Mouse (Mus musculus) monocyte, adult 5-6 weeks (primary cell): ENCODE data around the gene Sorl1. TPM values are rescaled to one million over a fixed set of nuclear protein-coding genes. Genes with fewer than 3 reads are reported as not detected.

ENCODE experiments used
- ATAC-seq: fragments of 153-309, 156-312 bp; replicated peaks from 2 replicates; pipeline ENCODE4 v1.8.0; 2017; ENCODE audit warnings: mild to moderate bottlenecking; ENCODE audit not compliant: low TSS enrichment, insufficient number of reproducible peaks, severe bottlenecking, poor library complexity, low FRiP score
- total RNA-seq: library from RNA; stranded (forward); fragments of 200-1000, 200-491, 200-594 nt; gene quantifications from 3 replicates; pipeline ENCODE4 v1.2.3, GENCODE M21; 2017

Sorl1 gene
- total RNA-seq, 1 experiment from 2014 or later: 111 TPM

DNA sequence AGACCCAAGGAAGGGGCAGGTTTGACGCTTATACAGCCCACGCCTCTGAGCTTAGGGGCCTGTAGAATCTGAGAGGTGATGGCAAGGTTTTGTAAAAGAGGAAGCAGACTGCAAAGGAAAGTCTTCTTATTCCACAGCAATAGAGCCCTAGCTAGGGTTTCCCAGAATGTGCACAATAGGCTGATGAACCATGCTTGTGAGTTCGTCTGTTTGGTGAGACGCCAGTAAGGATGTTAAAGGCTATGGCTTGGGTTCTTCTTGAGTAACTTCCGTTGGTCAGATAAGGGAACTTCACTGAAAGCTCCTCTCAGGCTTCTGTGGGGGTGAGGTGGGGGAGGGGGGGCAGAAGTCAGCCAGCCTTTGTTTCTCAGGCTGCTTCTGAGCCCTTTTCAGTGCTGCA, 3.9 kb upstream of the Sorl1 start:
- ATAC-seq: peak; percentile 69

GRCm38 (mm10) chr9:42125262-42125982, 1.3 kb upstream of the Sorl1 start:
- no peak for ATAC-seq

- no peak for ATAC-seq
Measured at GRCm38 (mm10) chr9:42123204-42123603, 893 bp downstream of the Sorl1 start.

DNA sequence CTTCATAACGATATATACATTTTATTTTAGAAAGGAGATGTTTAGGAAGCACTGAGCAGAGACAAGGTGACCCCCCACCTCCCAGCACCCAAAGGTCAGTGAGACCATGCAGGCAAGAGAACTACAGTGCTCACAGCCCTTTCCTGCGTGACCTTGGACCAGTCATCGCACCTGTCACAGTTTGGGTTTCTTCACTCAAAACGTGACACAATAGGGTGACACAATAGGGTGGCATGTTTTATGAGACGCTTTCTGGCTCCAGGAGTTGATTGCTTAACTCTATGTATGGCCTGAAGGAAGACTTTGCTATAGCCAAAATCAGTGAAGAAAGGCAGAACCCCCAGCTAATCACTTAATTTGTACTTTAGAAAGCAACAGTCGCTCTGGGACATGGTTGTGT, 1.7 kb downstream of the Sorl1 start:
- ATAC-seq: peak; percentile 34; the same call in 1 of the 2 replicates

DNA sequence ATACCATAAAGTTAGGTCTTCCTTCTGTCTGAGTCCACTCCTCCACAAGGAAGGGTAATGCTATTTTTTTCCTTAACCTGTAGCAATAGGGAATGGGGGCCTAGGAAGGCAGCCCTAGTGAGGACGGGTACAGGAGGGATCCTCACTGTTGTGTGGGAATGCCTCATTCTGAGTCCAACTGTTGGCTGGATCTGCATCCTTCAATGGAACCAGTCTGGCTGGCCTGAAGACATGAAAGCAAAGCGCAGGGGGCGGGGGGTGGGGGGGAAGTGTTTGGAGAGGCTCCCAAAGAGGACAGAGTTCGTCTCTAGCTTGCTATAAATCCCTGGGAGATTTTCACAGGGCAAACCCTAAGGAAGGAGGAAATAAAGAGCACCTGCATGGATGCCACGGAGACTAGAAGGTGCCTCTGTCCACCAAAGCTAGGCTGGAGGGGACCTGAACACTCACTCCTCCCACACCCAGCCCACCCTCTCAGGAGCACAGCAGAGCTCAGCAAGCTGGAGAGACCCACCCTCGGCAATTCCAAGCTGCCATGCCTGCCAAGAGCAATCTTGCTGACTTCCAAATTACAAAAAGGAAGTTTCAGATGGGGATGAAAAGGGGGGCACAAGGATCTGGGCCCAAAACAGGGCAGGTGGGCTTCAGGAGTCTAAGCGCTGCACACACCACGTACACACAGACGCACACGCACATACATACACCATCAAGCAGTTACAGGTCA, 2.3 kb downstream of the Sorl1 start:
- ATAC-seq: no peak

DNA sequence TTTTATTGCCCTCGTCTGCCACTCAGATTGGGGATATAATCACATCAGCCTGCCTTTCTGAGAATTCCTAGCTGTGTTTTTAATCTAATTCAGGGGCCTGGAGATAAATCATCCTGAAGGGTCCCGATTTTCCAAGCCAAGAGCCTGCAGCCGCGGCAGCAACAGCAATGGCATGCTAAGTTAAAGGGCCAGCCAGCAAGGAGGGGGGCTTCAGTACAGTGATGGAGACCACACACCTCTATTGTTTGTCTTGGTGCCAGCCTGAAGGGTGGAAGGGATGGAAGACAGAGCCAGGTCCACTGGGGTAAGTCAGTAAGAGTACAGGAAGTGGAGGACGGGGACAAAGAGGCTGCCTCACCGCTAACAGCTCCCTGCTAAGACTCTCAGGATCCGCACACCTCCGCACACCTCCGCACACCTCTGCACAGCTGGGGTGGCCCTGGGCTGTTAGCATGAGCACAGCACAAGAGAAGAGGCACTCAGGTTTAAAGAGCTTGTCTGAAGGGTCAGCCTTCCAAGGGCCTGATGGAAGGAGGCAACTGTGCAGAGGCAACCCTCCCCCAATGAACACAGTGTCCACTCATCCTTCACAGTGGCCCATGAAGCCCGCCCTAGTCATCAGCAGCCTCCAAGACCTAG, 7.6 kb downstream of the Sorl1 start:
- ATAC-seq: no peak

- ATAC-seq: no peak
Measured at GRCm38 (mm10) chr9:42115078-42115477, 9.0 kb downstream of the Sorl1 start.

- ATAC-seq: no peak
Measured at GRCm38 (mm10) chr9:42113316-42113715, 10.8 kb downstream of the Sorl1 start.

DNA sequence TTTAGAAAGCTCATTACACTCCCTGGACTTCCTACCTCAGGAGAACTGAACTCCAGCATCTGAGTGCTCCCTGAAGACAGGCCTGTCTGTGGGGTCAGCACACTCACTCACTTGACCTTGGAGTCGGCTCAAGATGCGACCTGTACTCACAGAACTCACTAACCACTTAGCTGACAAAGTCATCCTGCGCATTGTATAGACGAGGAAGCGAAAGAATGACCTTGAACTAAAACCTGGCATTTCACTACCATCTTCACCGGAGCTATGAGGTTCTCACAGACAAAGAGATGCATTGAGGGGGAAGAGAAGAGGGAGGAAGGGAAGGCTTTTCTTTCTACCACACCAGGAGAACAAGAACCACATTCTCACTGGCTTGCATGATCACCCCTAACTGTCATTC, 11.4 kb downstream of the Sorl1 start:
- ATAC-seq: no peak

DNA sequence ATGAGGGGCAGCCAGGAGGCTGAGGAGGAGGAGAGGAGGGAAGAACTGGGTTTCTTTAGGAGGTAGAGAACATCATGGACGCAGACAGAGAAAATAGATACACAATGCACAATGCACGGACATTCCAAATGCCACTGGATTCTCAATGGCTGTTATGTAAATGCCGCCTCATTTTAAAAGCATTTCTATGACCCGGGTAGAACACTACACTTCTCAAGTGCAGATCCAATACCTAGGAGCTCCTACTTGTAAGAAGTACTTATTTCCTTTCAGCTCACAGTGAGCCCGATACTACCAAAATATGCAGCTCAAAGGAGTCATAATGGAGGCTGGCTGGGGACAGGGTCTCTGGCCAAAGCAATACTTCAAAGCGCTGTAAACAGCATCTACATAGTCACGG, 12.8 kb downstream of the Sorl1 start:
- ATAC-seq: no peak

- no peak for ATAC-seq
Measured at GRCm38 (mm10) chr9:42109837-42110451, 14.2 kb downstream of the Sorl1 start.

- no peak for ATAC-seq
Measured at GRCm38 (mm10) chr9:42109131-42109530, 15.0 kb downstream of the Sorl1 start.

- peak; percentile 51; the same call in 1 of the 2 replicates for ATAC-seq
Measured at GRCm38 (mm10) chr9:42108369-42108951, 15.6 kb downstream of the Sorl1 start.

- ATAC-seq: no peak
Measured at GRCm38 (mm10) chr9:42107062-42107461, 17.0 kb downstream of the Sorl1 start.

DNA sequence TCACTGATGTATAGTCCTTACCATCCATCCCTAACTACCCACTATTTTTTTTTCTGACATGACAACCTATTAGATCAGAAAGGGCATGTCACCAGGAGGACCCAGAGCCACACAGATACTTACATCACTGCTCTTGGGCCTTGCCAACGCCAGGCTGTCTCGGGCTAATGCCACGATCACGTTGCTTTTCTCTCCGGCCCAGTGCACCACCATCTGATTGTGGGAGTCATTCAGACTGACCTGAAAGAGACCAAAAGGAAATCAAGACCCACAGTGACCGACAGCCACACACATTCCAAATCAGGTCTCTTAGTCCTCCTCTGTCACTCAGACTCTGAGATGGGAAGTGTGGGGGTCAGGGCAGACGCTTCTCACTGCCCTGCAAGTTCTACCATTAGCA, 17.8 kb downstream of the Sorl1 start:
- no peak for ATAC-seq

DNA sequence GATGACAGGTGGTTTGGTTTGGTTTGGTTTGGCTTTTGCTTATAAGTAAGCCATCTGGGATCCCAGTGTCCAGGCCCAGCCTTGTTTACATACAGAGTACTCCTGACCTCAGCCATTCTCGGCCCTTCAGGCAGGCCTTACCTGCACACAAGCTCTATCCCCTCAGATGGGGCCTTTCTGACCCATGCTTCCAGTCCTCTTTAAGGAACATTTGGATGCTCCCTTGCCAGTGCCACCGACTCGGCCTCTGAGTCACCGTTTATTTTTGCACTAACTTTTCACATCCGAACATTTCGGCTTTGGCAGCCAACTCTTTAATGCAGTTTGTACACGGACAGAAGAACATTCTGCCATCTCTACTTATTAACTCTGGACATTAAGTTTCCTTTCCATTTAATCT, 20.6 kb downstream of the Sorl1 start:
- ATAC-seq: no peak

DNA sequence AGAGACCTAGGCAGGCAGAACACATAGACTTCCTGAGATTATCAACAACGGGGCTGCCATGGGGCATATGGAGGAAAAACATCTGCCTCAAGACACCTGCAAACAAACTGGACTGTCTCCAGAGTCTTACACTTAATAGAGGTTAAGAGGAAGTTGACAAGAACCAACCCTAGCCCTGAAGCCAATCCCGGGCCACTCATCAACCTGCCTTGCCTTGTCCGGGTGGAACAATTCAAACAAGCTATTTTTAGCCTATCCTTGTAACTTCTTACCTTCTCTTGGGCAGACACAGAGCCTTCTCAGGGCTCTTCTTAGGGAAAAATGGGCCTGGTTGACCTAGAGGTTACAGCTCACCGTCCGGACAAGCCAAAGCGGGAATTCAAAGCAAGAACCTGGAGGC, 22.1 kb downstream of the Sorl1 start:
- no peak for ATAC-seq

DNA sequence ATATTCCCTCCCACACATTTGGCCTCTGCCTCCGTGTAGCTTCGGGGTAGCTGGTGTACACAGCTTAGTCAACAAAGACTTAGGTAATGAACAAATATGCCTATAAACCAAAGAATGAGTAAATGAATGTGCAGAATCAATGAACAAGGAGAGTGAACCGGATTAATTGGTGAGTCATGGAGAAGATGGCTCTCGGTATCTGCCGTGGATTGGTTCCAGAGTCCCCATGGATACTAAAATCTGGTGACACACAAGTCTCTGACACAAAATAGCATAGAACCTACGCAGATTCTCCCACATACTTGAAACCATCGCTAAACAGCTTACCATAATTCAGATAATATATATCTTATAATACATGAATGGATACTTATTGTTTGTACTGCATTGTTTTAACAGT, 22.8 kb downstream of the Sorl1 start:
- no peak for ATAC-seq

GRCm38 (mm10) chr9:42100618-42101210, 23.4 kb downstream of the Sorl1 start:
- ATAC-seq: no peak
